Mouse (Mus musculus): ENCODE data around the gene Yif1b. TPM values are rescaled to one million over a fixed set of nuclear protein-coding genes. Genes with fewer than 3 reads are reported as not detected.

Gene Yif1b
- total RNA-seq, 2 experiments from 2014 or later = 42.0 to 47.4 TPM

DNA sequence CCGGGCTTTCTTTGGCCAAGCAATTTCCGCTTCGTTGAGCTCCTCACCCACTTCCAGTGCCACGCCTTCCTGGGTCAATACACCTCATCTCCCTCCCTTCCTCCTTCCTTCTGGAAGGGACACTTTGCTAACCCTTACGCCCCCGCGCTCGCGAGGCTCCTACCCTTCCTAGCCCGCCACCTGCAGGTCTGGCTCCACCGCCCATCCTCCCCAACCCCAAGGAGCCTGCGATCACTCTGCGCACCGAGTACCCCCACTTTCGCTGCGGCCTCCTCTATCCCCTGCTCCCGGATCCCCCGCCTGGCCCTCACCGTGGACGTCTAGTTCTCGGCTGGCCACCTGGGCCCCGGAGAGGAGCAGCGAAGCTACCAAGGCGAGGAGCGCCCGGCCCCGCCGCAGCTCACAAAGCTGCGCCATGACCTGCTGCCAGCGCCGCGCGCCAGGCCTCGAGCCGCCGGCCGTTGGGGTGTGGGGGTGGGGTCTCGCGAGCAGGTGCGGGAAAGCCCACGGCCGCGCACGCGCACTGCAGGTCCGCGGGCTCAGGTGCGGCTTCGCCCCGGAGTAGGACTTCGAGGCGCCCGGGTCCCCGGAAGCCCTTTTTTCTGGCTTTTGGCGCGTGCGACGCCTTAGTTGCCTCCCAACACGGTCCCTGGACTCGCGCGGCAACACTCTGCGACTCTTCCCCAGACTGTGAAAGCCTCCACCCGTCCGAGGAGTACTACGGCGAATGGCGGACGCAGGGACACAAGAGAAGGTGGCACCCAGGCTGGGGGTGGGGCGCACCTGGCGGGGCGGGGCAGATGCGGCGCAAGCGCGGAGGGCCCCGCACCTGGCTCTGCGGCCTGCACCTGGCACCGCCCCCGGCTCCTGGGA is 43.3 kb downstream of the Yif1b start, which contains the start of gene Spint2:
Gene Spint2 (minus strand): TSS at position 712 of the 873 bp plus-strand sequence.
- DNase-seq = no peak

DNA sequence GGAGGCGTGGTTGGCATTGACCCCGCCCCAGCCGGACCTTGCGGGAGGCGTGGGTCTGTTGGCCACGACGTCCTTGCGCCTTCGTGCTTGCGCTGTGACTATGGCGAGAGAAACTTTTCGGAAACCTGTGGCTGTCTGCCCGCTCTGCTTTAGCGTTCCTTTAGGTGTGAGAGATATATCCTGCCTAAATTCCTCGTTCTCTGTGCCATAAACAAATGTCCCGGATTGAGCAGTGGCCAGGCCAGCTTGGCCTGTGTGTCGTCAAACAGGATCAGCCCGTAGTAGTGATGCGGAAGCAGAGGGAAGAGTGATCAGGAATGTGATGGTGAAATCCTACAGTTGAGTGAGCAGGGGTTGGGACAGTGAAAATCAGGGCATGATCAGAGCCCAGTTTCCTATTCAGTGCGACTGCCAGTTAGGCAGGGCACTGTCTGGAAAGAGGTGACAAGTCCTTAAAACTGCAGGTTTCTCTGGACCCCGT is 44.0 kb downstream of the Yif1b start:
- DNase-seq = no peak

DNA sequence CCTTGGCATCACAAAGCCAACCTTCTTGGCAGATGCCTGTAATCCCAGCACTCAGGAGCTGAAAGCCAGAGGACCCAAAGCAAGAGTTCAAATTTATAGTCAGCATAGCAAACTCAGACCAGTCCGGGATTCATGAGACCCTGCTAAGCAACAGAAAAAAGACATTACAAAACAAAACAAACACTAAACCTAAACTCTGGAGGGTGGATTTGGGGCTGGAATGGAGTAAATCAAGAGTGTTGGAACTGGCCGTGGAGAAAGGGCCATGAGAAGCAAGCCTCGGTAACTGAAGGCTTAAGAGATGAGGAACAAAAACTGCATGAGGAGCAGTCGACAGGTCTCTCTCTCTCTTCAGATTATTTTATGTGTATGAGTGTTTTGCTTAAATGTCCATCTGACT is 45.7 kb downstream of the Yif1b start:
- DNase-seq = no peak

DNA sequence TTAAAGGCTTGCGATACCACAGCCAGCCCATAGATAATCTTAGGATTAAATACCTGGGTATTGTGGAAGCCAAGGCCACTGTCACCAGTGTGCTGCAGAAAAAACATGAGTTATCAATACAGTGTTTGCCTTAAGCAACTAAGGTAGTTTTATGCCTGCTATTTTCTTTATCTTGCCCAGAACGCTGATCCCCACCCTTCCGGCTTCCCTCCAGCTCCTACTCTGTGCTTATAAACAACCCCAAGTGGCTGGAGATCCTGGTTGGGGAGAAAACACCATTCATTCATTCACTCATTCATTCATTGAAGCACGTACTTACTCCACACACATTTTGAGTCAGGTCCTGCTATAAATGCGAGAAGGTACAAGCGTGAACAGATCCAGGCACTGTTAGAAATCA is 46.4 kb downstream of the Yif1b start:
- DNase-seq = no peak

DNA sequence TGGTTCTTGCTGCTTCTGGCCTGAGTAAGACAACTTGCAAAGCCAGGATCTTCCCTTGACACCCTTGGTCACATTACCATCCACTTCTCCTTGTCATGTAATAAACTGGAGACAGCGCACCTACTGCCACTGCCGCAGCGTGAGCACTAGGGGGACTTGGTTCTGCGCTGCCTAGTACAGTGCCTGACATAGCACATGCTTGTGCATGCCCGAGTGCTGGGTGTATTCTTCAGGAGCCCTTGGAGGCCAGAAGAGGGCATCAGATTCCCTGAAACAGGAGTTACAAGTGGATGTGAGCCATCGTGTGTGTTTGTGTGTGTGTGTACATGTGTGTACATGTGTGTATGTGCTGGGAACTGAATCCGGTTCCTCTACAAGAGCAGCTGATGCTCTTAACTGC is 49.4 kb downstream of the Yif1b start:
- DNase-seq = no peak

DNA sequence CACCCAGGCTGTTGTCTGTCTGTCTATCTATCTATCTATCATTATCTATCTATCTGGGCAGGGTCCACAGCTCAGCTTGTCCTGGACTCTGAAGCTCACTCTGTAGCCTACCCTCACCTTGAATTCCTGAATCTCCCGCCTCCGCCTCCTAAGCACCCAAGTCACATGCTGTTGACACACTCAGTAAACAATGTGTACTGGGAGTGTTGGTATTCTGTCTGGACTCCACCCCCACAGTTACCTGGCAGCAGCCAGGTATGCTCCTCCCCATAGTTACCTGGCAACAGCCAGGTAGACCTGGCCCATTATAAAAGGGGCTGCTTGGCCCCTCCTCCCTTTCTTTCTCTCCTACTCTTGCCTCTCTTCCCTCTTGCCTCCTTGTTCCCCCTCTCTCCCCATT is 50.0 kb downstream of the Yif1b start:
- DNase-seq = no peak

DNA sequence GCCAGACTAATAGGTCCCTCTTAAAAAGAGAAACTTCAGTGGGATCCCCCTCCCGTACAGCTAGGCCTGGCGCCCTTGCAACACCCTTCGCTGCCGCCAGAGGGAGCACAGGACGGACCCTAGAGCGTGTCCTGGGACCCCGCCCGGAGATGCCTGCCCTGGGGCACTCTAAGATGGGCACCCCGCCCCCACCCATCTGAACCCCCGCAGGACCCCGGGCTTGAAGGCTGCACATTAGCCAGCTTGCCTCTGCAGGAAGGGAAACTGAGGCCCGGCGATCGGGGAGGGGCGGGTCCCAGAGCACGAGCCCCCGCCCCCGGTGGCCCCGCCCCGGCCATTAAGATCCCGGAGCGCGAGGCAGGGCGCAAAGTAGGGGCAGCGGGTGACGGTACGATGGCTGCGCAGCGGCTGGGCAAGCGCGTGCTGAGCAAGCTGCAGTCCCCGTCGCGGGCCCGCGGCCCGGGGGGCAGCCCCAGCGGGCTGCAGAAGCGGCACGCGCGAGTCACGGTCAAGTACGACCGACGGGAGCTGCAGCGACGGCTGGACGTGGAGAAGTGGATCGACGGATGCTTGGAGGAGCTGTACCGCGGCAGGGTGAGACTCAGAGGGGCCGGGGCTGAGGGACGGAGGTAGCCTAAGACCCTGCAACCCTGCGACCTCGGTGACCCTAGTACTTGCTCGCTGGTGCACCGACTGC is 51.0 kb downstream of the Yif1b start, which contains the start of gene Ppp1r14a:
Gene Ppp1r14a (plus strand): TSS at position 367 of the 697 bp plus-strand sequence.
- DNase-seq = no peak

DNA sequence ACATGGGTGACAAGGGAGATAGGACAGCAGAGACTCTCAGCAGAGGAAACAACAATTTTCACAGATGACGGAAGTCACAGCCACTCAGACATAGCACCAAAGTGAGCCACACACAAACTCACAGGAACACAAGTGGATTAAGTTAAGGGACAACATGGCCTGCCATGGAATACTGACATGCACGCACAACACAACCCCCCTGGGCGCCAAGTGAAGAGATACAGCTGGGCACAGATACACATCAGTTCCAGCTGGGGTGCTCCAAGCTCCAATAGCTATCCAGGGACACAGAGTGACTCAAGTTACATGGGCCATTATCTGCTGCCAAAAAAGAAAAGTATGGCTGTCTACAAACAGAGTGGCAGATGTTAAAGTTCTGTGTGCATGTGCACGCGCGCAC is 51.7 kb downstream of the Yif1b start:
- DNase-seq = no peak

DNA sequence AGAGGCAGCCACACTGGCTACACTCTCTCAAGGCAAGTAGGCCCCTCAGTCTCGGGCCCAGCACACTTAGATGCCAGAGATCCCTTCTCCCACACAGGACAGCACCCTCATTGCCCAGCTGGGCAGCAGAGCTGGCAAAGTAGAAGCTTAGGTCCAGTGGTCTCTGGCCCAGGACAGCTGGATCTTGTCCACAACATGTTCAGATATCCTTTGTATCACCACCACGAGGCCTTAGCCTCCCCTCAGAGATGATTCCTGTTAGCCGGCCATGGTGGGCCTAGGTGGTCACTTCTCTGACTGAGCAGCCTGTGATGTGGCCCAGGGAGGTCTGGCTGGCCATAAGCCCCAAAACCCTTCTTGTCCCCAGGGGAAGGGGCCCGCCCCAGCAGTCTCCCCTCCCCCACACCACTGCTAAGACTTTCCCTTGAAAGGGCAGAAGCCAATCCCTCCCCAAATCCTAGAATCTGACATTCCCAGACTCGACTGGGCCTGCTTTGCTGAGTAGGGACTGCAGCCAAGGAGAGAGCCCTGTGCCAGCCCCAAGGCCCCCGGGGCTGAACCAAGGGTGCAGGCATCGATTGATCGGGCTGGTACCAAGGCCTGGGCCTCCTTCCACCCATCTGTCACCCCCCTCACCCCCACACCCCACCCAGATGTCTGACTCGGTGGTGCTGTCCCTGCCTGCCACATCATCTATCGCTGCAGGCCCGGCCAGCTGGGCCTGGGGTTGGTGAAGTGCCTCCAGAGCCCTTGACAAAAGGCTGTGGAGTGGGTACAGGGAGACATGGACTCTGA is 52.8 kb downstream of the Yif1b start:
- DNase-seq = no peak

DNA sequence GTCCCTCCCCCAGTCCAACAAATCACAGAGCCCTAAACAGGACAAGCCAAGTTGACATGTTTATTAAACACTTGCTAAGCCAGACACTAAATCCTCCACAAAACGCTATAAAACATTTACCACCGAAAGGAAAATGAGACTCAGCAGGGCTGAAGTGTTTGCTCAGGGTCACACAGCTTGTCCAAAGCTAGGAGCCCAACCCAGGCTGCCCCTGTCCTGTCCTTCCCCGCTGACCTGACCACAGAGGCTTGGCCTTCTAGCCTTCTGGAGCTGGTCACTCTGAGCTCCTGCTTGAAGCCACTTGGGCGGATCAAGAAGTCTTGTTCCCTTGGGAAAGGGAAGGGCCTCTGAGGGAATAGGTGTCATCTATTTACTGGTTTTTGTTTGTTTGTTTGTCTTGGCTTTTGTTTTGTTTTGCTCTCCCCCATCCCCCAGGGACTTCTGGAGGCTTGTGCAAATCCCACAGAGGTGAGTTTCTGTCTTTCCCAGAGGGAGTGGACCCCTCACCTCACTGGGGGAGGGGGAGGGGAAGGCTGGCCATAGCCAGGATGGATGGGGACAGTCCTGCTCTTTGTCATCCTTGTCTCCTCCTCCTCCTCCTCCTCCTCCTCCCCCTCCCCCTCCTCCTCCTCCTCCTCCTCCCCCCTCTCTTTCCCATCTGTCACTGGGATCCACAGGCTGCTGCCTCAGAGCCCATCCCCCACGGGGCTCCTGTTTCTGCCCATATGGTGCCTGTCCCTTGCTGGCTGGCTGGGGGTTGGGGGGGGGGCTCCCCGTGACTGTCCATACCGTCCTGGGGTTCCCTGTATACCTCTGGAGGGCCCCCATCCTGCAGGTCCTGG is 53.7 kb downstream of the Yif1b start:
- DNase-seq = no peak

DNA sequence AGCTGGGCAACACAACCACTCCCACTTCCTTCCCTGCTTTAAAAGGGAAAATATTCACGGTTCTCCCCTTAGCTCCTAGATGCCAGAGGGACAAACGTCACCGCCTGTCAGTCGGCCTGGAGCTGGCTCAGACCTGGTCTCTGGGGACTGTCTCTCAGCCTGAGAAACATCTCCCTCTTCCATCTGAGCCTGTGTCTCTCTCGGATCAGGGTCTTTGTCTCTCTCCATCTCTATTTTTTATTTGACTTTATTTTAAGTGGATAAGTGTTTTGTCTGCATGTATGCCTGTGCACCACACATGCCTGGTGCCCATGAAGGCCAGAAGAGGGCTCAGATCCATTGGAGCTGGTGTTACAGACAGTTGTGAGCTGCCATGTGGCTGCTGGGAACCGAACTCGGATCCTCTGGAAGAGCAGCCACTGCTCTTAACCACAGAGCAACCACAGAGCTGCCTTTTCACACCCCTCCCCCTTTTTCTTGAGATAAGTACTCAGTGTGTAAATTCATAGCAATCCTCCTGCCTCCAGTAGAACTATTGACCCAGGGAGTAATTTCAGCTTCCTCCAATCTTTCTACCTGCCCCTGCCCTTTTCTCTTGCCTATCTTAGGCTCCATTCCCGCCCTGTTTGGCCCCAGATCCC is 54.4 kb downstream of the Yif1b start:
- DNase-seq = no peak

DNA sequence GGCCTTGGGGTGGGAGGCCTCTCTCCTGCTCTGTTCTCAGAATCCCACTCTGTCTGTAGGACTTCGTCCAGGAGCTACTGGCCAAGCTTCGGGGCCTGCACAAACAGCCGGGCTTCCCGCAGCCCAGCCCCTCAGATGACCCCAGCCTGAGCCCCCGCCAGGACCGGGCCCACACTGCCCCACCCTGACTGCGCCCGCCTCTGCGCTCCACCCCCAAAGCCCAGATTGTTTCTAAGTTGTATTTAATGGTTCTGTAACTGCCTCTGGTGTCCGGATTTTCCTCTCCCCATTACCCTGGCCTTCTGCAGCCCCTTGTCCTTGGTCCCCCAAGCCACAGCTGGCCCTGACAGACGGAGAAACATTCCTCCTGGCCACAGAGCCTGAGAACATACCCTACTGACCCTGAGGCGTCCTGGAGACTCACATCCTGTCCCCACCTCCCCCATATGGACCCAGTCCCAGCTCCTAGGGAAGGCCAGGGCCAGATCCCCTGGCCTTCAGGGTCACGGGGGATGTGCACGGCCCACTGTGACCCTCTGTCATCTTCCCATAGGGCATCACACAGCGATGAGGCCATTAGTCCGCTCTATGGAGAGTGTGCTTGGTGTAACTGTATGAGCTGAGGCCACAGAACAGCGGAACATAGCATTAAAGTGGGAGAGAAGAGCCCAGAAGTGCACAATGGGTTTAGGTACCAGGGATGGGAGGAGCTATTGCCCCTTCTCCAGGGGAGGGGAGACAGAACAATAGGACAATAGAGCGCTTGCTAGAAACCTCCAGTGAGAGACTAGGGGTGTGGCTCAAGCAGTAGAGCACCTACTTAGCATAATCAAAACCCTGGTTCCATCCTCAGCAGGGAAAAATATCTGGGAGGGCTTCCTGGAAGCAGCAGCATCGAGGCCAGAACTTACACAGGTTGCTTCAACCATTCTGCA is 55.3 kb downstream of the Yif1b start:
- no peak for DNase-seq

DNA sequence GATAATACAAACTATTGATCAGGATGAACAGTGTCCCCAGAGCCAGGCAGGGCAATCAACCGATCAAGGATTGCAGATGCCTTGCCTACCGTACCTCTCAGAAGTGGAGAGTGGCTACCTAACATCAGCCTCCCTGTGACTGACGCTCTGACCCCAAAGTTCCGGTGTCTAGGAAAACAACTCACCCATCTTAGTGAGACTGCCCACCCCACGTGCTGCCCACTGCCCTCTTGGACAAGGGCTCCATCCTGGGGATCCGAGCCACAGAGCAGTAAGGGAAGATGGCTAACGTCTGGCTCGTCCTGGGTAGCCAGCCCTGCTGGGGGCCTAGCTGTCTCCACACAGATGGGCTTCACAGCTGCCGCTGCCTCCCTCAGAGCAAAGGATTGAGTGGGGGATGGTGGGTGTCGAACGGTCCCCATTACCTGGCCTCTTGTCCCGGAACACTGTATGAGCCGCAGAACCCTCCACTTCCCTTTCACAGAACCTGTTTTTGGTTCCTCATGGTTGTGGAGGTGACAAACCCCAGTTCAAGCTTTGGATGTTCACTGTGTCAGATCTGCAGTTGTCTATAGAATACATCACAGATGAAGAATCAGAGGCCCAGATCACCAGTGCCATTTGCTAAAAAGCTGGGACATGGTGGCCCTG is 56.1 kb downstream of the Yif1b start:
- no peak for DNase-seq

DNA sequence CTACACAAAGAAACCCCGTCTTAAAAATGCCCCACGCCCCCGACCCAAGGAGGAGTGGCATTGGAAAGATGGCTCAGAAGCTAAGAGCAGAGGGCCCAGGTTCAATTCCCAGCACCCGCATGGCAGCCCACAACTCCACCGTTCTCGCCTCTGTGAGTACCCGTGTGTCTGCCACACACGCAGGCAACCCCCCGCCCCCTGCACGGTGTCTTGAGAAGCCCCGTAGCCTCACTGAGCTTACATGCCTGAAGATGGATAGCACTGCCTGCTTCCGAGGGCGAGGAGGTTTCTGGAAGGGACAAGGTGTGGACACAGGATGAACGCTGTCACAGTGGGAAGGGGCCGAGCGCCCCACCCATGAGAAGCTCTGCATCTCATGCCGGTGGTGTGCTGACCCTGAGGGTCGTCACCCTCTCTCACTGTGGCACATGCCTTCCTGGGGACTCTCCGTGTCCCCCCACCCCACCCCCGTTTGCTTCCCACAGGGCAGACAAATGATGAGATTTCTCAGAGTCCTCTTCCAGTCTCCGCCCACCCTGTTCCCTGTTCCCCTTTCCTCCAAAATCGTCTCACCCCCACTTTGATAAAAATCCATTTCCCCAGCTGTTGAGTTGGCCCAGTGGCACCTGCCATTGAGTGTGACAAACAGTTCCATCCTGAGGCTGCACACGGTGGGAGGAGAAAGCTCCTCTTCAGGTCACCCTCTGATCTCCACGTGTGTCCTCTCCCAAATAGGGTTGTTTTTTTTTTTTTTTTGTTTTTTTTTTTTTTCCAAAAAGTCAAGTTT is 57.9 kb downstream of the Yif1b start:
- DNase-seq = no peak

DNA sequence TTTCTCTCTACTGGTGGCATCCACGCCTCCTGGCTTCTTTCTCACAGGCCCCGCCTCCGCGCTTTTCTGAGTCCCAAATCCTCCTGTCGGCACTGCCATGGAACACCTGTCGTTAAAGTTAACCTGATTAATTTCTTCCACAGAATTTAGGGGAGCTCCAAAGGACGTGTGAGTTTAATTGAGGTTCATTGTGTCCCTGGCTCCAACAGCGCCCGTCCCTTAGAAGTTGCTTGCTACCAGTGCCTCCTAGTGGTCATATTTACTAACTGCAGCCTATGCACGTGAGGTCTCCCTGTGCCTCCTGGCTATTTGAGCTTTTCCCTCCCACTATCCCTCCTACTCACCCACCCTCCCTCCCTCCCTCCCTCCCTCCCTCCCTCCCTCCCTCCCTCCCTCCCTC is 58.9 kb downstream of the Yif1b start:
- DNase-seq = no peak

All from layer of hippocampus, postnatal 36 days (tissue).